Mouse (Mus musculus) heart, embryonic 10.5 days (tissue): ENCODE results near the gene Efna5. TPM values are rescaled to one million over a fixed set of nuclear protein-coding genes. Genes with fewer than 3 reads are reported as not detected.

ENCODE experiments used
- DNase-seq: peaks from one replicate; pipeline ENCODE4 v3.0.0-alpha.2; 2017; ENCODE audit warnings: low spot score
- H3K27ac ChIP-seq: fragments of 300-500 bp; sonication (generic); 2 replicates; pipeline ENCODE4 v1.5.1; 2016; ENCODE audit warnings: mild to moderate bottlenecking
- H3K27me3 ChIP-seq: fragments of 300-500 bp; sonication (generic); 2 replicates; pipeline ENCODE4 v1.6.1; 2016; ENCODE audit warnings: mild to moderate bottlenecking; ENCODE audit not compliant: poor library complexity, insufficient read depth, severe bottlenecking
- H3K36me3 ChIP-seq: fragments of 300-500 bp; sonication (generic); 2 replicates; pipeline ENCODE4 v1.6.1; 2016; ENCODE audit warnings: mild to moderate bottlenecking, moderate library complexity
- H3K4me1 ChIP-seq: fragments of 300-500 bp; sonication (generic); 2 replicates; pipeline ENCODE4 v1.6.1; 2016; ENCODE audit warnings: mild to moderate bottlenecking
- H3K4me3 ChIP-seq: fragments of 300-500 bp; sonication (generic); 2 replicates; pipeline ENCODE4 v1.5.1; 2016; ENCODE audit warnings: mild to moderate bottlenecking, moderate library complexity
- H3K9me3 ChIP-seq: fragments of 300-500 bp; sonication (generic); 2 replicates; pipeline ENCODE4 v1.6.1; 2016; ENCODE audit warnings: mild to moderate bottlenecking, moderate library complexity
- WGBS: fragments of 180-500 bp; shearing (Covaris S2); methylation state at CpG from one replicate; pipeline ENCODE4 v1.1.7; 2016; 5-methylcytosine and 5-hydroxymethylcytosine counted together
- polyA plus RNA-seq: library from polyadenylated mRNA; unstranded; fragments of >200 nt; fragmentation: Nextera tagmentation; extraction: Ambion mirVana; gene quantifications from 2 replicates; pipeline ENCODE4 v1.2.1, GENCODE M21; 2016

Efna5 gene
- polyA plus RNA-seq, 1 experiment from 2014 or later, result 32.2 TPM

DNA sequence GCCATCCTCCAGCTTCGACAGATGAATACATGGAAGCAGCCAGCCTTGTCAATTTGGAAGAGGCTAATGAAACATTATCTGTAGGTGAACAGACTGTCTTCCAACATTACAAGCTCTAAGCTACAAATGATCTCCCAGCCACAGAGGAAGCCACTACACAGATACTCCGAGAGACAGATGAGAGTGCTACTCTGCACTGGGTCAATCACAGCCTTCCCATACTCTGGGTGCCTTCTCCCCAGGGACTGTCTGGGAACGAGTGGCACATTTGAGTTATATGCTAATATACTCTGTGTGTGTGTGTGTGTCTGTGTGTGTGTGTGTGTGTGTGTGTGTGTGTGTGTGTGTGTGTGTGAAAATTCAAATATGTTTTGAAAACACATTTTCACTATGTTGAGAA lies 30.5 kb downstream of the Efna5 start:
- Histone ChIP-seq H3K9me3 (no peaks in the 10 kb centered on the region), H3K27ac (no peak overlapping the region), H3K4me3 (no peak overlapping the region), H3K27me3 (no peaks in the 10 kb centered on the region), H3K4me1 (peaks cover 29% of the 10 kb centered on the region), H3K36me3 (no peaks in the 10 kb centered on the region)
- WGBS, result 56% methylated on average over 3 of the region's 3 CpGs
- no peak for DNase-seq

DNA sequence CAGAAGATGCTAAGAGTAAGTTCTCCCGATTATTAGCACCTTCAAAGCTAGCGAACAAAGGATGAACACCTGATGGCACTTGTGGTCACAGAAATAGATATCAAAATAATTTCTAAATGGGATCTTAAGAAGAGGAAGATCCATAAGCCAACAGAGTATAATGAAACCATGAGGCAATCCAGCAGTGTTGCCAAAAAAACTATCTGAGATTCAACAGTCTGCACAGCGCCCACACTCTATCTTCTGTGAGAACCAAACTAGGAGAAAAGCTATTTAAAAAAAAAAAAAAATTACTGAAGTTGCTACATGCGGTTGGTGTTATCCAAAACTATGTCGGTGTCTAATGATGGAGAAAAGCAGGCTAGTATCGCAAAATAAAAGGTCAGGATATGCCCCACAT lies 31.4 kb downstream of the Efna5 start:
- WGBS, result 87% methylated on average over 6 of the region's 6 CpGs
- Histone ChIP-seq H3K4me3 (no peak overlapping the region), H3K4me1 (peaks cover 31% of the 10 kb centered on the region), H3K9me3 (no peaks in the 10 kb centered on the region), H3K36me3 (no peaks in the 10 kb centered on the region), H3K27me3 (no peaks in the 10 kb centered on the region), H3K27ac (no peak overlapping the region)
- DNase-seq, result no peak

- WGBS, result 65% methylated on average over 5 of the region's 5 CpGs
- H3K4me1 ChIP-seq, result peaks cover 7% of the 10 kb centered on the region
- H3K36me3 ChIP-seq, result no peaks in the 10 kb centered on the region
- H3K4me3 ChIP-seq, result no peak overlapping the region
- no peak for DNase-seq
- no peaks in the 10 kb centered on the region for H3K9me3 ChIP-seq
- H3K27me3 ChIP-seq, result no peaks in the 10 kb centered on the region
- no peak overlapping the region for H3K27ac ChIP-seq
These were observed 35.5 kb downstream of the Efna5 start for GRCm38 (mm10) chr17:62845656-62846055.

DNA sequence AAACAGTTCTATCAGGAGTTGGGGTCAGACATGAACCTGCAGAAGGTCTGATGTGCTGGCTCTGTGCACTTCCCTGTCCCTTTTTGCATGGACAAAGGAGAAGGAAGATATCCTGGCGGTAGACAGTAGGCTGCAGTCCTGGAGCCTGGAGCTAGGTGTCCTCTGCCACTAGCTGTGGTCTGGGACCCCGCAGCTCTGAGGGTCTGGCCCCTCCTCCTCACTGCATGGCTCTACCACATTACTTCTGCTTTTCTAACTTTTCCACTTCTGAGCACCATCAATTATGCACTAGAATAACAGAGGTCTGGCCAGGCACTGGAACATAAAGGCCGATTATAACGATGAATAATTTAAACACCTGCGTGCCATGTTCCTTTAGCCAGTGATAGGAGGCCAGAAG lies 36.8 kb downstream of the Efna5 start:
- Histone ChIP-seq H3K9me3 (no peaks in the 10 kb centered on the region), H3K27me3 (no peaks in the 10 kb centered on the region), H3K27ac (no peak overlapping the region), H3K4me1 (0 out of 2 replicates have a peak, but pooled peaks cover 3% of the 10 kb centered on the region), H3K4me3 (no peak overlapping the region), H3K36me3 (no peaks in the 10 kb centered on the region)
- WGBS, result 74% methylated on average over 5 of the region's 5 CpGs
- no peak for DNase-seq

DNA sequence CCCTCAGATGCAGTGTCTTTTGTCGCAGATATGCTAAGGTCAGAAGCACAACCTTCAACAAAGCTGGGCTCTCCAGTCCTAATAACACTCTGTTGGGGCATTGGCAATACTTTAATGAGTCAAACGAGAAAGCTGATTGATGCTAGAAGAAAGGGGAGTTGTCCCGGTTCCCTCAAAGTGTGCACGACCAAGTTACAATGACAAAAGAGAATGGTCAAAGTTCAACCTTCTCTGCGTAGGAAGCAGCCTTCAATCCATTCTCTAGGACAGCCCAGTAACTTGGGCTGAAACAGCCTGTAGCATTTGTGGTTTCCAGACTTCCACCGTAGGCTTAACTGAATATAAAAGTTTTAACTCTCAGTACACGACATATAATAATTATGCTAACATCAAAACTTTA lies 43.8 kb downstream of the Efna5 start:
- WGBS, result 81% methylated on average over 7 of the region's 7 CpGs
- Histone ChIP-seq H3K27ac (no peak overlapping the region), H3K27me3 (no peaks in the 10 kb centered on the region), H3K4me3 (no peak overlapping the region), H3K9me3 (no peaks in the 10 kb centered on the region; the same call in 1 of the 2 replicates), H3K36me3 (peaks cover 7% of the 10 kb centered on the region; the same call in 1 of the 2 replicates), H3K4me1 (no peaks in the 10 kb centered on the region)
- DNase-seq, result no peak

GRCm38 (mm10) chr17:62836598-62837106 lies 44.5 kb downstream of the Efna5 start:
- no peaks in the 10 kb centered on the region for H3K27me3 ChIP-seq
- no peaks in the 10 kb centered on the region; the same call in 1 of the 2 replicates for H3K9me3 ChIP-seq
- 85% methylated on average over 6 of the region's 6 CpGs for WGBS
- no peak overlapping the region for H3K4me3 ChIP-seq
- no peak overlapping the region for H3K27ac ChIP-seq
- no peak for DNase-seq
- peaks cover 7% of the 10 kb centered on the region; the same call in 1 of the 2 replicates for H3K36me3 ChIP-seq
- H3K4me1 ChIP-seq, result no peaks in the 10 kb centered on the region

DNA sequence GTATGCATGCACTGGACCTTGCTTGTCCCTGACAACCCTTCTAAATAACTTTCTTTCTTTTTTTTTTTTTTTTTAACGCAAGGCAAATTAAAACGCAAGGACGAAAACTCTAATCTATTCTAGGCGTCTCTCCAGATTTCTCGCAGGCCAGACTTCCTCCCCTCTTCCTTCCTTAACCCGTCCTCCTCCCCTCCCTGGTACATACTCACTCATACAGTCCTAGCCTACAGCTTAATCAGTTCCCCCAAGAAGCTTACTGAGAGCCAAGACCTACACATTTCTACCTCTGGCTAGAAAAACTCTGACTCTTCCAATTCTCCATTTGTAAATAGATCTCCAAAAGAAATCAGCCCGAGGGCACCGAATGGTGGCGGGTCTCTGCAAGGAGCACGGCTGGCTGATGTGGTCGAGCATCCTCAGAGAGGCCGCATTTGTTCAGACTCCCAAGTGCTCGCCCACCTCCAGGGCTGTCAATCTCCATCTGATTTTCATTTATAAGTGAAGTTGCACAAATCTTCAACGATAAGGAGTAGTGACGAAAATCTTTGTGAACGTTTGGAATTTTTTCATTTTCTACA lies 48.5 kb downstream of the Efna5 start:
- Histone ChIP-seq H3K4me1 (0 out of 2 replicates have a peak, but pooled peaks cover 2% of the 10 kb centered on the region), H3K27ac (no peak overlapping the region), H3K9me3 (no peaks in the 10 kb centered on the region), H3K36me3 (peaks cover 4% of the 10 kb centered on the region; the same call in 1 of the 2 replicates), H3K27me3 (no peaks in the 10 kb centered on the region), H3K4me3 (no peak overlapping the region)
- 69% methylated on average over 16 of the region's 16 CpGs for WGBS
- DNase-seq, result no peak

DNA sequence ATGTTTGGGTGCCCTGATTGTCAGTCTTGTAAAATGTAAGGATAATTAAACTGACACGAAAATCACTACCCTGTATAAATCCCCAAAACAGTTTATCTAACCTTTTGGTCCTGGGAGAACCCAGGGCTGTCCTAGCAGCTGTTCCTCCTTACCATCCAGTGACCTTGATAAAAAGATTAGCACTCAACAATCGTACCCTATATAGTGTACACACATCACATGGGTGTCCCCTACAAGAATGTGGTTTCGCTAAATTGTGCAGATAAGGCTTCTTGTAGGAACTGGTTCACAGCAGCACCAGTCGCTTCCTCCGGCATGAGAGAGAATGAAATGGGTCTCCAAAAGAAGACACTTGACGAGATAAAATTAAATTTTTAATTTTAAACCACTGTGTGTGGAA lies 53.6 kb downstream of the Efna5 start:
- no peak for DNase-seq

GRCm38 (mm10) chr17:62821219-62821618 lies 59.9 kb downstream of the Efna5 start:
- Histone ChIP-seq H3K27ac (no peak overlapping the region), H3K9me3 (no peaks in the 10 kb centered on the region), H3K27me3 (no peaks in the 10 kb centered on the region), H3K4me3 (no peak overlapping the region), H3K4me1 (peaks cover 20% of the 10 kb centered on the region), H3K36me3 (no peaks in the 10 kb centered on the region)
- 91% methylated on average over 11 of the region's 11 CpGs for WGBS
- DNase-seq, result no peak

More for the DNA sequence above, 53.6 kb downstream of the Efna5 start:
- H3K27ac ChIP-seq, result no peak overlapping the region
- H3K36me3 ChIP-seq, result no peaks in the 10 kb centered on the region
- WGBS, result 64% methylated on average over 6 of the region's 6 CpGs
- H3K4me3 ChIP-seq, result no peak overlapping the region
- H3K4me1 ChIP-seq, result 0 out of 2 replicates have a peak, but pooled peaks cover 2% of the 10 kb centered on the region
- H3K27me3 ChIP-seq, result no peaks in the 10 kb centered on the region
- no peaks in the 10 kb centered on the region for H3K9me3 ChIP-seq

- H3K4me1 ChIP-seq, result peaks cover 20% of the 10 kb centered on the region
- no peaks in the 10 kb centered on the region for H3K9me3 ChIP-seq
- DNase-seq, result no peak
- H3K27ac ChIP-seq, result no peak overlapping the region
- no peak overlapping the region for H3K4me3 ChIP-seq
- no peaks in the 10 kb centered on the region for H3K27me3 ChIP-seq
- no peaks in the 10 kb centered on the region for H3K36me3 ChIP-seq
- WGBS, result 91% methylated on average over 5 of the region's 5 CpGs
These were observed 61.2 kb downstream of the Efna5 start for GRCm38 (mm10) chr17:62819931-62820330.

DNA sequence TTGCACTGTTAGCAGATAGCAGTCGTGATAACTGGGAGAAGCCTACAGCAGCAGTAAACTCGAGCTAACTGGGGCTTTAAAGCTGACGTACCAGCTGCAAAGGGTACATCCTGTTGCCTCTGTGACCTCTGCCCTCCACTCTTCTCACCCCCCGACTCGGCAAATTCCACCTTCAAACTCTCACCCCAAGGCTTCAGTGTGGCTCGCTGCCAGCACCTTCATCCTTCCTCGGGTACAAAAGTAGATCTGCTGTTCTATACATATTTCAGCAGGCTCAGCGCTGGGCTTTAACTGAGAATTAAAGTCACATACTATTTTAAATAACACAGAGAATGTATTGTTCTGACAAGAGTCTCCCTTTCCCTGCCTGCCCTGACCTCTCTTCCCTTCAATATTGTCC lies 62.3 kb downstream of the Efna5 start:
- no peaks in the 10 kb centered on the region for H3K27me3 ChIP-seq
- H3K27ac ChIP-seq, result no peak overlapping the region
- no peaks in the 10 kb centered on the region for H3K36me3 ChIP-seq
- H3K9me3 ChIP-seq, result no peaks in the 10 kb centered on the region
- no peak for DNase-seq
- H3K4me1 ChIP-seq, result peaks cover 20% of the 10 kb centered on the region
- 26% methylated on average over 8 of the region's 8 CpGs for WGBS
- no peak overlapping the region for H3K4me3 ChIP-seq

DNA sequence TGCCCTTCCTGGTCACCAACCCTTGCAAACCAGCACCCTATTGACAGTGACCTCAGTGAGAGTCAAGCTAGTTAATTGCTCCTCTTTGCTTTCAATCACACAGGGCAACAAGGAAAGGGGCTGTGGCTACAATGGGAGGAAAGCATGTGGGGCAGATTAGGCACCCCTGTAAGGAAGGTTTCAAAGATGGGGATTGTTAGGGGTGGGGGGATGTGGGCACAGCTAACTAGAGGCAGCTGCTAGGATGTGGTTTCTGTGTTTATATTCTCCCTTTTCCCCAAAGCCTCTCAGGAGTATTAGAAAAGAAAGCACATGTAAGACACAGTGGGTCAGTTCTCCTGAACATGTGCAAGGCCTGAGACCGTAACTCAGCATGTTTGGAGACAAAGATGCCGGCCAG lies 62.8 kb downstream of the Efna5 start:
- Histone ChIP-seq H3K27ac (no peak overlapping the region), H3K4me1 (peaks cover 20% of the 10 kb centered on the region)

GRCm38 (mm10) chr17:62816879-62817278 lies 64.2 kb downstream of the Efna5 start:
- peaks cover 20% of the 10 kb centered on the region for H3K4me1 ChIP-seq
- WGBS, result 83% methylated on average over 10 of the region's 10 CpGs

More for the DNA sequence above, 62.8 kb downstream of the Efna5 start:
- Histone ChIP-seq H3K9me3 (no peaks in the 10 kb centered on the region), H3K36me3 (no peaks in the 10 kb centered on the region), H3K27me3 (no peaks in the 10 kb centered on the region), H3K4me3 (no peak overlapping the region)
- 80% methylated on average over 2 of the region's 2 CpGs for WGBS
- DNase-seq, result no peak

GRCm38 (mm10) chr17:62813461-62813860 lies 67.7 kb downstream of the Efna5 start:
- no peak for DNase-seq
- Histone ChIP-seq H3K36me3 (no peaks in the 10 kb centered on the region), H3K27ac (no peak overlapping the region), H3K4me3 (no peak overlapping the region), H3K4me1 (0 out of 2 replicates have a peak, but pooled peaks cover 6% of the 10 kb centered on the region), H3K9me3 (no peaks in the 10 kb centered on the region), H3K27me3 (no peaks in the 10 kb centered on the region)
- 88% methylated on average over 6 of the region's 6 CpGs for WGBS

More at GRCm38 (mm10) chr17:62816879-62817278, 64.2 kb downstream of the Efna5 start:
- no peaks in the 10 kb centered on the region for H3K27me3 ChIP-seq
- no peak overlapping the region for H3K4me3 ChIP-seq
- H3K9me3 ChIP-seq, result no peaks in the 10 kb centered on the region
- H3K36me3 ChIP-seq, result no peaks in the 10 kb centered on the region
- no peak for DNase-seq
- no peak overlapping the region for H3K27ac ChIP-seq
